7 mouse cellular contexts compared by ENCODE assay signal in genomic region chr6:53286389-53287037, GRCm38 (mm10). TPM values are rescaled to one million over a fixed set of nuclear protein-coding genes. Genes with fewer than 3 reads are reported as not detected.
DNase-seq lines count a peak whose midpoint lies in the region; ATAC-seq and TF ChIP-seq lines count a peak whose summit lies in the region.

No protein-coding gene starts in this region.

- H3K27ac ChIP-seq in gastrocnemius, adult 2 months: peak overlapping the region; percentile 89
- no peak overlapping the region for H3K27ac ChIP-seq in hindbrain, embryonic 13.5 days
- H3K27ac ChIP-seq in liver, embryonic 13.5 days: no peak overlapping the region
- H3K27ac ChIP-seq in neural tube, embryonic 11.5 days (ENCODE audit: low read depth, low read length): no peak overlapping the region

- H3K4me2 ChIP-seq in hindbrain, embryonic 13.5 days: peak overlapping the region; percentile 89
- H3K4me2 ChIP-seq in liver, embryonic 13.5 days: peak overlapping the region; percentile 65
- peak overlapping the region; percentile 99 for H3K4me2 ChIP-seq in neural tube, embryonic 11.5 days (ENCODE audit: low read depth)

- intact Hi-C loops in gastrocnemius, adult 2 months (cut with DNase I): loop anchor here (10.0 kb wide), 1 partner anchor 188 kb away; no protein-coding TSS in a partner anchor

- peak overlapping the region; percentile 91 for H3K4me3 ChIP-seq in gastrocnemius, adult 2 months
- peak overlapping the region; percentile 48 for H3K4me3 ChIP-seq in hindbrain, embryonic 13.5 days
- H3K4me3 ChIP-seq in liver, embryonic 13.5 days (replicated peaks): peak overlapping the region; percentile 46
- H3K4me3 ChIP-seq in neural tube, embryonic 11.5 days (ENCODE audit: low read depth, low read length): peak overlapping the region; percentile 57

- peaks cover 34% of the 10 kb centered on the region for H3K4me1 ChIP-seq in hindbrain, embryonic 13.5 days (replicated peaks)
- peaks cover 12% of the 10 kb centered on the region for H3K4me1 ChIP-seq in liver, embryonic 13.5 days (replicated peaks)
- peaks cover 11% of the 10 kb centered on the region for H3K4me1 ChIP-seq in neural tube, embryonic 11.5 days (ENCODE audit: control insufficient read depth, insufficient read depth, low read length)

- WGBS in hindbrain, embryonic 13.5 days: 2% methylated on average over 20 of the region's 20 CpGs
- 3% methylated on average over 20 of the region's 20 CpGs for WGBS in liver, embryonic 13.5 days (ENCODE audit: insufficient replicate concordance)
- 2% methylated on average over 20 of the region's 20 CpGs for WGBS in neural tube, embryonic 11.5 days

- H3K36me3 ChIP-seq in hindbrain, embryonic 13.5 days: no peaks in the 10 kb centered on the region
- H3K36me3 ChIP-seq in liver, embryonic 13.5 days: no peaks in the 10 kb centered on the region
- H3K36me3 ChIP-seq in neural tube, embryonic 11.5 days (ENCODE audit: control insufficient read depth, insufficient read depth, low read length): no peaks in the 10 kb centered on the region

- H3K27me3 ChIP-seq in hindbrain, embryonic 13.5 days: peaks cover 84% of the 10 kb centered on the region
- H3K27me3 ChIP-seq in liver, embryonic 13.5 days: peaks cover 78% of the 10 kb centered on the region
- H3K27me3 ChIP-seq in neural tube, embryonic 11.5 days (ENCODE audit: control insufficient read depth, insufficient read depth, low read length): peaks cover 43% of the 10 kb centered on the region

- H3K9me3 ChIP-seq in hindbrain, embryonic 13.5 days: no peaks in the 10 kb centered on the region
- no peaks in the 10 kb centered on the region for H3K9me3 ChIP-seq in liver, embryonic 13.5 days (replicated peaks)
- no peaks in the 10 kb centered on the region for H3K9me3 ChIP-seq in neural tube, embryonic 11.5 days (ENCODE audit: control insufficient read depth, low read length)

- no peak for TF ChIP-seq CTCF in gastrocnemius, adult 2 months (IDR thresholded peaks at IDR 0.05)

- ATAC-seq in hindbrain, embryonic 13.5 days (ENCODE audit: low FRiP score): peak; percentile 41
- peak; percentile 15; the same call in 1 of the 2 replicates for ATAC-seq in liver, embryonic 13.5 days (ENCODE audit: low read depth)
- ATAC-seq in neural tube, embryonic 11.5 days (ENCODE audit: insufficient read depth, low FRiP score, low TSS enrichment): no peak

- peak; percentile 28 to 35 for DNase-seq in adrenal gland, postnatal 36 days
- peak; percentile 74 for DNase-seq in cerebellum, adult 8-10 months
- peak; percentile 86 for DNase-seq in gastrocnemius, adult 2 months
- no peak for DNase-seq in liver, embryonic 13.5 days
- DNase-seq in neural tube, embryonic 11.5 days (ENCODE audit: low spot score): peak; percentile 63
- no peak for DNase-seq in spleen, postnatal 36 days (ENCODE audit: low spot score in 2 of 2)

- H3K9ac ChIP-seq in hindbrain, embryonic 13.5 days: peak overlapping the region; percentile 64
- no peak overlapping the region for H3K9ac ChIP-seq in liver, embryonic 13.5 days
- peak overlapping the region; percentile 18; the same call in 1 of the 2 replicates for H3K9ac ChIP-seq in neural tube, embryonic 11.5 days (ENCODE audit: low read length)

RNA-seq across cellular contexts. Expression of gene Creb5, which starts 0.6 kb away (rescaled TPM):
- 1 to 10 TPM; 2.1 to 3.2 TPM for total RNA-seq in adrenal gland, postnatal 36 days (2021)
- 1 to 10 TPM; 4.5 to 6.1 TPM for total RNA-seq in gastrocnemius, adult 2 months (2021)
- polyA plus RNA-seq in hindbrain, embryonic 13.5 days (2015; fragmentation: Nextera tagmentation; extraction: Ambion mirVana): 4.1 and 5.9 TPM in 2 replicates
- polyA plus RNA-seq in liver, embryonic 13.5 days (2015; fragmentation: Nextera tagmentation; extraction: Ambion mirVana): 0.28 and 0.32 TPM in 2 replicates
- polyA plus RNA-seq in neural tube, embryonic 11.5 days (2014; fragmentation: Nextera tagmentation; extraction: Ambion mirVana): 10.7 and 10.9 TPM in 2 replicates

Comparison
In these comparisons a context has a peak if more than half of its experiments do, and no peak if none do; other contexts are left out.
1. DNase-seq: peak in adrenal gland, postnatal 36 days (2 of 2), cerebellum, adult 8-10 months (single experiment), gastrocnemius, adult 2 months (single experiment) and neural tube, embryonic 11.5 days (single experiment); none in liver, embryonic 13.5 days (single experiment) and spleen, postnatal 36 days (0 of 2).
2. Peak in every context shown above with its lines, with median percentiles within 50 percentile points of each other: H3K4me3 ChIP-seq and H3K4me2 ChIP-seq.